Mouse (Mus musculus) ES-CJ7 (cell line): ENCODE results near the gene Gm12569.
A peak's percentile ranks its signal among the peaks of the same experiment; 100 is the strongest.

Experiments
- DNase-seq: peaks from one replicate; pipeline ENCODE4 v3.0.0; 2011; ENCODE audit warnings: low read depth, low spot score

The Gm12569 gene

GRCm38 (mm10) chr11:51220308-51220707 lies at the start of gene Gm12569:
Gene Gm12569 (plus strand): TSS chr11:51220473.
- peak; percentile 83 for DNase-seq

- DNase-seq: peak; percentile 21
Measured at GRCm38 (mm10) chr11:51202726-51203125, 17.5 kb upstream of the Gm12569 start.

- no peak for DNase-seq
Measured at GRCm38 (mm10) chr11:51207758-51208157, 12.5 kb upstream of the Gm12569 start.

- DNase-seq: no peak
Measured at GRCm38 (mm10) chr11:51211426-51211825, 8.8 kb upstream of the Gm12569 start.

GRCm38 (mm10) chr11:51214021-51214420 lies 6.3 kb upstream of the Gm12569 start:
- peak; percentile 70 for DNase-seq

GRCm38 (mm10) chr11:51219396-51219980 lies 785 bp upstream of the Gm12569 start:
- peak; percentile 56 for DNase-seq

GRCm38 (mm10) chr11:51227104-51227503 lies 6.8 kb downstream of the Gm12569 start:
- DNase-seq: no peak

GRCm38 (mm10) chr11:51234626-51235025 lies 14.4 kb downstream of the Gm12569 start:
- DNase-seq: no peak

- no peak for DNase-seq
Measured at GRCm38 (mm10) chr11:51242897-51243296, 22.6 kb downstream of the Gm12569 start.

GRCm38 (mm10) chr11:51257006-51257405 lies 36.7 kb downstream of the Gm12569 start:
- no peak for DNase-seq

GRCm38 (mm10) chr11:51261680-51262219 lies 41.5 kb downstream of the Gm12569 start, which contains the start of gene Clk4:
Gene Clk4 (plus strand): TSS chr11:51261730.
- no peak for DNase-seq

GRCm38 (mm10) chr11:51262342-51263285 lies 42.3 kb downstream of the Gm12569 start, which contains the start of gene BC049762:
Gene BC049762 (minus strand): TSS chr11:51263046.
- DNase-seq: peak; percentile 99

- DNase-seq: peak; percentile 17
Measured at GRCm38 (mm10) chr11:51263286-51263831, 43.1 kb downstream of the Gm12569 start.

- DNase-seq: peak; percentile 59
Measured at GRCm38 (mm10) chr11:51264352-51264751, 44.1 kb downstream of the Gm12569 start.

GRCm38 (mm10) chr11:51265326-51265725 lies 45.1 kb downstream of the Gm12569 start:
- DNase-seq: peak; percentile 40

GRCm38 (mm10) chr11:51274418-51274817 lies 54.1 kb downstream of the Gm12569 start:
- peak; percentile 37 for DNase-seq
